Mouse (Mus musculus) activated CD4-positive, CD25-positive, alpha-beta regulatory T cell, adult 4 months (primary cell): ENCODE data around the gene Usp53. TPM values are rescaled to one million over a fixed set of nuclear protein-coding genes. Genes with fewer than 3 reads are reported as not detected.
A peak's percentile ranks its signal among the peaks of the same experiment; 100 is the strongest.

Experiments used
- ATAC-seq: one replicate; pipeline ENCODE4 v1.8.0; 2017
- polyA plus RNA-seq, 2 experiments: library from polyadenylated mRNA; unstranded; fragments of 100-300 nt; shearing (Covaris generic); gene quantifications; one replicate each; pipeline ENCODE4 v1.2.1; 2017

Usp53 gene
- polyA plus RNA-seq: 10 to 100 TPM; 10.9 to 14.1 TPM

- peak; percentile 88 for ATAC-seq
These were observed at the start of gene Usp53 for GRCm38 (mm10) chr3:122984249-122985182. Gene Usp53 (minus strand): TSS chr3:122984510.

- no peak for ATAC-seq
These were observed 49.5 kb upstream of the Usp53 start for GRCm38 (mm10) chr3:123033804-123034203.

DNA sequence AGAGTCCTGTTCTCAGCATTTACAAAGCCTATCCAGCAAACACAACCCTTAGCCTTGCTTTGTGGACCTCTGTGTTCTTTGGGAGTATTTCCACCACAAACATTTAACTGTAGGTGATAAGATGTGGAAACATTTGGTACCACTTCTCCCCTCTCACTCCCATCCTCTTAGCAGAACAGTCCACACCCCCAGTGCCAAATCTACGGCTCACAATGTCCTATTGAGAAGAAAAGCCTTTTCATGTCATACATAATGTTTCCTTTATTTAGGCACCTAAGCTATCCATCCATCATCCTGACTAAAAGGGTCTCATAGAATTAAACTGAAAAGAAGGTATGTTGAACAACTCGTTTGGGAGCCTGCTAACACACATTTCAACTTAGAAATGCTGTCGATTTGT, 41.3 kb upstream of the Usp53 start:
- no peak for ATAC-seq

DNA sequence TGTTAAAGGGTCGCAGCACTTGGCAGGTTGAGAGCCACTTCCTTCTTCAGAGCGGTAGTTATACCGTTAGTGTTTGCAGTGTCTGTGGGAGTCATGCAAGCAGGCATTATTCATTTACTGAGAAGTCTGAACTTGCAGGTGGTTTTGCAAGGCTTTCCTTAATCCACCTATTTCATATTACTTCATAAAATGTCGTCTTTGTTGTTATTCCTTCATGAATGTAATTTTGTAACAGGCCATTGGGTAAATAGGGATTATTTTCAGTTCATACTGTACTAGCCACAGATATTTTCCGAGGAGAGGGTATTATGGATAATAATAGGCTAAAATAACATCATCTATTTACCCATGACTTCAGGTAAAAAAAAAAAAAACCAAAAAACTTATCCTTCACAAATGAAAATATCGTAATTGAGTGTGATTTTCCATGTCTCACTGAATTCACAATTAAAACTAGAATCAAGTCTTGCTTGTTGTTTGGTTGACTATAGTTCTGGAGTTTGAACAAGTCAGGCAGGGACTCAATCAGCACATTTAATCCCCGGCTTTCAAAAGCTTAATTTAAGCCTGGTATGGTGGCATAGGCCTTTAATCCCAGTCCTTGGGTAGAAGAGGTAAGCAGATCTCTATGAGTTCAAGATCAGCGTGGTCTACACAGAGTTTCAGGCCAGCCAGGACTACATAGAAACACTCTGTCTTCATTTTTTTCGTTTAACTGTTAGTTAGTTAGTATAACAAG, 40.4 kb upstream of the Usp53 start:
- ATAC-seq: no peak

DNA sequence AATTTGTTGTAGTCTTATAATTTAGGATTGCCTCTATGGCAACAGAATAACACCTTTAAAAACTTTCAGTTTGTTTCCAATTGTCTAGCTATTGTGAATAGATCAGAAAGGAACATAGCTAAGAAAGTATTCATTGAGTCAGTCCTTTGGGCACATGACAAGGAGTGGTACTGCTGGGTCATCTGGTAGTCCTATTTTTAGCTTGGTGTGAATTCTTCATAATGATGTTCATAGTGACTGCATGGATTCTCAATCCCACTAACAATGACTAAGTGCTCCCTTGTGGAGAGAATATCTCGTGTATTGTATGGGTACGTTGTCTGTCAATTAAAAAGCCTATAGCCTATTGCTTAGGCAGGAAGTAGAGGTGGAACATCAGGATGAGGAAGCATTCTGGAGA, 34.5 kb upstream of the Usp53 start:
- ATAC-seq: no peak

- no peak for ATAC-seq
These were observed 29.2 kb upstream of the Usp53 start for GRCm38 (mm10) chr3:123013476-123013875.

DNA sequence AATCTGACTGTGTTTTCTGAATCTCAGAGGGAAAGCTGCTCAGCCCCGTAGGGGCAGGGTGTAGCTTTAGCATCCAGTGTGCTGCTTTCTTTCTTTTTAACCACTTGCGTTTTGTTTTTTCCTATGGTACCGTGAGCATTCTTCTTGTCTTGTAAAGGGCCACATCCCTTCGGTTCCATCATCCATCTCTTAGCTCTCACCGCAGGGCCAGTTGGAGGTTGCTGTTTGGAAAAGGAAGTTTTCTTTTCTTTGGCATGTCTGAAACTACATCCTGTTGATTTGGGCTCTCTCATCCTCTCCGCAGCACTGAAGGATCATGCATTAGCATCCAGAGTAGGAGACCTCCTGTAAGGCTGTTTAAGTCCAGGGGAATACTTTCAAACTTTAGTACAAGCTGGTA, 25.1 kb upstream of the Usp53 start:
- ATAC-seq: no peak

DNA sequence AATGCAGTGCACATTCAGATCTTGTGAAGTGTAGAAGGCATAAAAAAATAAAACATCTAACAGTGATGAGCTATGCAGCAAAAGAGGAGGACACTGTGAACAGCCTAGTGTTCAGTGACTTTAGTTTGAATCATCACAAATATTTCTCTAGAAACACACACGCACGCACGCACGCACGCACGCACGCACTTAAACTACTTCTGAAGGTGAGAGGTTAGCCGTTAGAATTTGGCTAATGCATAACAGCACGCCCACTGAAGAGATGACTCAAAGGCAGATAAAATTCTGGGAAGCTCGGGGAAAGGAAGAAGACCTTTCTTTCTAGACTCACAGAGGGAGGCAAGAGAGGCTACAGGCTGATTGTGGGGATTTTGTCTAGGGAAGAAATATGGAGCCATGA, 23.1 kb upstream of the Usp53 start:
- no peak for ATAC-seq

DNA sequence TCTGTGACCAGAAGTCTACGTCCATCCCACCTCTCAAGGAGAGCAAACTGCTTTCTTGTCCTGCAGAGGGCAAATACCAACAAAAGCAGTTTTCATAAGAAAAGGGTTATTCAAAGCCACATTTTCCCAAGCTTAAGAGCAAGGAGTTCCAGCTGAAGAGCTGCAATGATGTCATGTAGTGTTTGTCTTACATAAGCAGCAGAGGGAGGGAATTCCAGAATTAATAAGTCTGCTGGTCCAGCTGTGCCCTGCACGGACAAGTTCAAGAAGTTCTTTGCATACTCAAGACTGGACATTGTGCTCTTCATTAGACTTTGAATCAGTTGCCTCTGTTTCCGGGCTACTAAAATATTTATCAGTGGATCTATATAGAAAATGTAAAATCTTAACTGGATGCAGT, 16.7 kb upstream of the Usp53 start:
- no peak for ATAC-seq

GRCm38 (mm10) chr3:122998511-122998910, 14.2 kb upstream of the Usp53 start:
- ATAC-seq: no peak

GRCm38 (mm10) chr3:122996968-122997367, 12.7 kb upstream of the Usp53 start:
- no peak for ATAC-seq

DNA sequence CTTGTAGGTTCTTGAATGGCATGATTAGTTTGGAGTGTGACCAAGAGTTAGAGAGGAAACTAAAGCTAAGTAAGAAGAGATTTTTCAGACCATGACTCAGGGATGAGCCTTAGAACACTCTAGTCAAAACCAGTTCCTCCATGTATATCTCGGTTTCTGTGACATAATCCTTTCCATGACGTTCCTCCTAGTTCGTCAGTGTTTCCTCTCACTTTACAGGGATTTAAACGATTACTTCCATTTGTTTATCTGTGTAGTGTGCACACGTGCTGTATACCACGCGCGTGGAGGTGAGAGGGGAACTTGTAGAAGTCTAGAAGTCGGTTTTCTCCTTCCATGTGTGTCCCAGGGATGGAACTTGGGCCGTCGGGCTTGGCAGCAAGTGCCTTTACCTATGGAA, 2.6 kb upstream of the Usp53 start:
- no peak for ATAC-seq

DNA sequence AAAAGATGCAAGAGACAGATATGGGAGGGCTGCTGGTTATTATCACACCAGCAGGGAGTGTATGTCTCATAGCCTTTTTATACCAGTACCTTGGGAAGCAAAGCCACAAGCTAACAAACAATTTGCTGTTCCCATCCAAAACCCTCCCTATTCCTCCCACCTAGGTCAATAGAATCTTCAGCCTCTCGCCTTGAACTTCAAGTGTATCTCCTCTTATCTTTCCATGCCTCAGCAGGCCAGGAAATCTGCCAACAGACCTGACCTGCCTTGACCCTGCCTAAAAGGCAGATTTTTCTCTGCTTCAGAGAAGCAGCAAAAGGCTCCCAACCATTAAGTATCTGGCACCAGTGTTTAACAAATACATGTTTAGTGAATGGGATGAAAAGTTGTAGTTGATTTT, 2.1 kb upstream of the Usp53 start:
- no peak for ATAC-seq

DNA sequence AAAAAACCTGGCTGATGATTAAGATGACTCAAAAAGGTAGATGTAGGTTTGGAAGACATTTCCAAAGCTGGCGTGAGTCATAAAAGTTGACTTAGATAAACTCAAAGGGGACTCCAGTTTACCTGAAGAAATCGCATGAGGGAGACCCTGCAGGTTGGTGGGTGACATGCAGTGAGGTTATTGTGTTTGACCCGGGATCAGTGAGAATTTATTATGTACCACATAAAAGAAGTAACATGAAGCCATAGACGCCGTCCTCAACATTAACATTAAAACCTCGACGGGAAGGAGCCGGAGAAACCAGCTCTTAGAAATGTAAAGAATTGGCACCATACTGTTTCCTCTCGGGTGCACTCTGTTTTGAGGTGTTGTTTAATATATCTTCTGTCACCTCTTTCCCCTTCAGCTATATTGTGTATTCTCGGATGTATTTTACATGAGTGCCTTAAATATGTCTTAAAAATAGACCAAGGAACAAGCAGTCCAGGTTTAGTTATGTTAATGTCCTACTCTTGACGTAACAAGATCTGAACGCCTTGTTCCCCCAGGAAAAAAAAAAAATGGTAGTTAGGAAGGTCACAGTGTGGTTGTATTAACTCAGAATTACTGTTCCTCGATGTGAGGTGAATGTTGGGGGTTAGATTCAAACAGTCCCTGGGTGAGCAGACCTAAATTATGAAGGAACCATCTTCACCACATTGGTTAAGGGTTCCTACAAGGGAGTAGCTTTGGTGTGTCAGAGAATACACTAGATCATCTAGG, 1.1 kb upstream of the Usp53 start:
- ATAC-seq: no peak

- ATAC-seq: peak; percentile 51
These were observed 461 bp downstream of the Usp53 start for GRCm38 (mm10) chr3:122983849-122984248.

DNA sequence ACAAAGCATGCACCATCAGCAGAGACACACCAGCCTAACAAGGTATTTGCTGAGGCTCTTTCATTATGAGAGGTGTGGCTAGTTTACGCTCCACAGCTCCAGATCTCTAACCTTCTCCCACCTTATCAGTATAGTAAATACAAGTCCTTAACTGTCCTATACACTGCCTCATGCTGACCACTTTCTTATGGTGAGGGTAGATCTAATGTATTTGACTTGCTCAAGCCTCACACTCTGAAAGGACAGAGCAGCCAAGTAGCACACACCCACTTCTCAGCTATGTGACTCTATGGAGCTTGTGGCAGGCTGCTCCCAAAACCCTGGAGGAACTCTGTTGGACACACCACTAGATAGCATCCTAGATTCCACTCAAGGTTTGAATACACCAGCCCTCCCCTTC, 8.3 kb downstream of the Usp53 start:
- ATAC-seq: no peak

DNA sequence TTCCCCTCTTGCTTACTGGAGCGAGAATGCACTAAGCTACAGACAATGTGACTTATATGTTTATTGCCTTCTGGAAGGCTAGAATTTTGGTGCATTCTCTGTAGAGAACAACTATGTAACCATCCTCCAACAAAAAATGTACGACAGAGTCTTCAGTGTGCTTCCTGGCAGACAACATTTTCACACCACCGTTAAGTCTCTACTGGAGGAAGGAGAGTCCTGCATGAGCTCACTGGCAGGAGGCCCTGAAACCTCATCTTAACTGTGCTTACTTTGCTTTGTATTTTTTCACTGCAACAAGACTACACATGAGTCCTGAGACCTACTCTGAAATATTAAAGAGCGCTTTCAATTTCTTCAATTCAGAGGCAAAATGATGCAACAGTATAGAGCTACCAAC, 8.9 kb downstream of the Usp53 start:
- ATAC-seq: no peak

- ATAC-seq: no peak
These were observed 9.5 kb downstream of the Usp53 start for GRCm38 (mm10) chr3:122974833-122975232.

GRCm38 (mm10) chr3:122972126-122972822, 12.0 kb downstream of the Usp53 start:
- no peak for ATAC-seq

DNA sequence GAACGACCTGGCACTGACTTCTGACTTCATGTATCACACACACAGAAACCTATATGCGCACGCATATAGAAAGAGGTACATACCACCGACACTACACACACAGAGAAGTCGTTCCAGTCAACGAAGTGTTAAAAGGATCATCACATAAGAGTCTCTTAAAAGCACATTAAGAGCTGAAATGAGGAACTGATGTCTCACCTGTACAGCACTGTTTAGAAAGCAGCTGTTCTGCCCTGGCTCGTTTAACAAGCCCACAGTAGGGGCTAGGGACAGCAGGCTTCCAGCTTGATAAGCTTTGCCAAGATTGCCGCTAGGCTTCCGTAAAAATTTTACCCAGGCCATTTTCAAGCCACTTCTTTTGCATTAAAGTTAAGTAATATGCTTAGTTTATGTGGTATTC, 15.9 kb downstream of the Usp53 start:
- no peak for ATAC-seq

DNA sequence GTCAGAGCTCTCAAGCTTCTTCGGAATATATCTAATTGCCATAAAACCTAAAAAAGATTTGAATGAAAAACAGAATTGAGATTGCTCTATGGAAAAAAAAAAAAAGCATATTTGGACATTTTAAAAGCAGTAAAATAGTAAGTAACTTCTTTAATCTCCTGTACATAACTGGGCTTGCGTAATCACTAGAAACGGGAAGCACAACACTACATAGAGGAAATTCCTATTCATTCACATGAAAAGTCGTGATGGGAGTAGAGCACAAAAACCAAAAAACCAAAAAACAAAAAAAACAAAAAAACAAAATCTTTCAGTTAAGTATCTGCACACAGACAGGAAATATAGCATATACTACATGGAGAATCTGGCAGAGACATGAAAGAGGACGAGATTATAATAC, 20.0 kb downstream of the Usp53 start:
- ATAC-seq: no peak

- no peak for ATAC-seq
These were observed 34.2 kb downstream of the Usp53 start for GRCm38 (mm10) chr3:122950129-122950528.
